Mouse (Mus musculus): ENCODE data around the gene Serpine2.

GRCm38 (mm10) chr1:79774164-79774780 lies 86.7 kb downstream of the Serpine2 start:
- TF ChIP-seq RCOR1 (IDR thresholded peaks at IDR 0.05; ENCODE audit: low read depth, low read length), result no peak
- no peak for TF ChIP-seq TBP (IDR thresholded peaks at IDR 0.05; ENCODE audit: low read depth, low read length)
- no peak for TF ChIP-seq HCFC1 (IDR thresholded peaks at IDR 0.05; ENCODE audit: low read depth, low read length)
- TF ChIP-seq E2F4 (IDR thresholded peaks at IDR 0.05; ENCODE audit: borderline replicate concordance, low read depth, low read length), result no peak
- no peak for TF ChIP-seq MAFK (IDR thresholded peaks at IDR 0.05; ENCODE audit: borderline replicate concordance, low read depth, low read length)
- TF ChIP-seq CHD2 (IDR thresholded peaks at IDR 0.05; ENCODE audit: low read length), result no peak
- TF ChIP-seq CTCF (IDR thresholded peaks at IDR 0.05 in 2 of 3, conservative IDR thresholded peaks at IDR 0.05 in 1 of 3; ENCODE audit: control insufficient read depth in 1 of 3, insufficient read depth in 1 of 3, low read depth in 2 of 3, low read length in 3 of 3, poor library complexity in 1 of 3, severe bottlenecking in 1 of 3), result no peak
- no peak for TF ChIP-seq POLR2A (IDR thresholded peaks at IDR 0.05; ENCODE audit: control insufficient read depth in 1 of 2, insufficient read depth in 1 of 2, low read depth in 1 of 2, low read length in 2 of 2, poor library complexity in 1 of 2)
- no peak for TF ChIP-seq MXI1 (IDR thresholded peaks at IDR 0.05; ENCODE audit: low read depth, low read length)
- TF ChIP-seq ZNF384 (IDR thresholded peaks at IDR 0.05; ENCODE audit: low read depth, low read length), result no peak
- TF ChIP-seq SMC3 (IDR thresholded peaks at IDR 0.05; ENCODE audit: low read depth, low read length), result no peak
- no peak for TF ChIP-seq CHD1 (IDR thresholded peaks at IDR 0.05; ENCODE audit: low read depth, low read length)
- no peak for TF ChIP-seq SIN3A (IDR thresholded peaks at IDR 0.05; ENCODE audit: low read length)

Measured in MEL (cell line).